Mouse (Mus musculus) kidney, adult 8-10 months (tissue): ENCODE measurements around the gene Mgrn1.

ENCODE experiments used
- DNase-seq, 2 experiments: peaks; one replicate each; pipeline ENCODE4 v3.0.0; 2022

The Mgrn1 gene

GRCm38 (mm10) chr16:4879101-4879707, 6.8 kb upstream of the Mgrn1 start:
- peak in 1 of 2 experiments; percentile 44 for DNase-seq

GRCm38 (mm10) chr16:4879708-4880124, 6.3 kb upstream of the Mgrn1 start:
- DNase-seq, result peak; percentile 89 to 90

GRCm38 (mm10) chr16:4880136-4880825, 5.8 kb upstream of the Mgrn1 start, which contains the start of gene Ubald1:
TSS of gene Ubald1 (minus strand) at chr16:4880315.
- DNase-seq, result peak; percentile 97 to 98

- DNase-seq, result peak; percentile 78 to 80
These were observed 4.4 kb upstream of the Mgrn1 start for GRCm38 (mm10) chr16:4881400-4882351.

- DNase-seq, result no peak
These were observed 1.1 kb upstream of the Mgrn1 start for GRCm38 (mm10) chr16:4884930-4885329.

GRCm38 (mm10) chr16:4886690-4887020, 606 bp downstream of the Mgrn1 start:
- no peak for DNase-seq

GRCm38 (mm10) chr16:4890201-4890709, 4.2 kb downstream of the Mgrn1 start:
- DNase-seq, result no peak

GRCm38 (mm10) chr16:4892171-4892570, 6.1 kb downstream of the Mgrn1 start:
- DNase-seq, result no peak

GRCm38 (mm10) chr16:4894201-4894908, 8.3 kb downstream of the Mgrn1 start:
- no peak for DNase-seq

- peak; percentile 86 to 92 for DNase-seq
These were observed 10.4 kb downstream of the Mgrn1 start for GRCm38 (mm10) chr16:4896249-4897027.

GRCm38 (mm10) chr16:4897146-4897730, 11.2 kb downstream of the Mgrn1 start:
- DNase-seq, result no peak

GRCm38 (mm10) chr16:4898881-4899280, 12.8 kb downstream of the Mgrn1 start:
- no peak for DNase-seq

- DNase-seq, result no peak
These were observed 13.7 kb downstream of the Mgrn1 start for GRCm38 (mm10) chr16:4899711-4900110.

GRCm38 (mm10) chr16:4901167-4901566, 15.1 kb downstream of the Mgrn1 start:
- peak; percentile 74 to 82 for DNase-seq

GRCm38 (mm10) chr16:4902390-4902789, 16.3 kb downstream of the Mgrn1 start:
- no peak for DNase-seq

- peak; percentile 44 to 54 for DNase-seq
These were observed 17.5 kb downstream of the Mgrn1 start for GRCm38 (mm10) chr16:4903491-4904102.

- no peak for DNase-seq
These were observed 18.8 kb downstream of the Mgrn1 start for GRCm38 (mm10) chr16:4904878-4905277.

GRCm38 (mm10) chr16:4905591-4905990, 19.5 kb downstream of the Mgrn1 start:
- DNase-seq, result no peak

- DNase-seq, result no peak
These were observed 20.5 kb downstream of the Mgrn1 start for GRCm38 (mm10) chr16:4906559-4906958.

- DNase-seq, result peak; percentile 40 to 50
These were observed 21.3 kb downstream of the Mgrn1 start for GRCm38 (mm10) chr16:4907386-4907785.

GRCm38 (mm10) chr16:4907972-4908371, 21.9 kb downstream of the Mgrn1 start:
- DNase-seq, result no peak
